Mouse (Mus musculus) heart, postnatal 0 days (tissue): ENCODE results near the gene Idua.

Experiments
- CTCF ChIP-seq: IDR thresholded peaks from 2 replicates; pipeline ENCODE4 v1.5.1; 2016; ENCODE audit warnings: antibody characterized with exemption, control low read depth, low read depth
- EP300 ChIP-seq: IDR thresholded peaks from 2 replicates; pipeline ENCODE4 v1.6.1; 2016; ENCODE audit warnings: antibody characterized with exemption, low read depth

DNA sequence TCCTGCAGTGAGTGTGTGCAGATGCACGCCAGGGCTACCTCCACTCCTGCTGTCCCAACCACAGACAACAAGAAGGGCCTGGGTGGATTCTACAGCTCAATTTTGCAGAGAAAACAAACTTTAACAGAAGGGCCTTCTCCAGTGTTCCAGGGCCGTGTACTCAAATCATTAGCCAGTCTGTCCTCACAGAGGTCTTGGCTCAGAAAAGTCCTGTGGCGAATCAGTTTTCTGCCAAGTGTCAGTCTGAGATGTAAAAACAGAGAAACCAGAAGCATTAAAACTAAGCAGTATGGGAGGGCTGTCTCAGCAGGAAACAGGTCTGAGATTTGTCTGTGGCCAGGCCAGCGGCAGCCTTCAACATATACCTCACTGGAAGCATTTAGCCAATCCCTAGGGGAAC, 57.9 kb downstream of the Idua start:
- TF ChIP-seq CTCF (no peak), EP300 (no peak)
